Mouse (Mus musculus) thymus, adult 2 months (tissue): ENCODE measurements around the gene Gm44965.

Source experiments
- CTCF ChIP-seq: fragments of 200-500 bp; IDR thresholded peaks from 2 replicates; pipeline ENCODE4 v1.5.1; 2012; ENCODE audit warnings: mild to moderate bottlenecking, control low read depth, low read length, moderate library complexity, borderline replicate concordance; ENCODE audit not compliant: control insufficient read depth, poor library complexity, insufficient read depth; ENCODE audit errors: extremely low read depth
- POLR2A ChIP-seq: fragments of 200-500 bp; IDR thresholded peaks from 2 replicates; pipeline ENCODE4 v1.6.1; 2012; ENCODE audit warnings: mild to moderate bottlenecking, low read length, control low read depth, moderate library complexity; ENCODE audit not compliant: control insufficient read depth, poor library complexity, insufficient read depth; ENCODE audit errors: extremely low read depth

GRCm38 (mm10) chr6:48545251-48545650 lies 48.5 kb upstream of the Gm44965 start:
- no peak for TF ChIP-seq CTCF
- no peak for TF ChIP-seq POLR2A
